Mouse (Mus musculus): ENCODE data around the gene Mfn1.
A peak's percentile ranks its signal among the peaks of the same experiment; 100 is the strongest.

Mfn1 gene

GRCm38 (mm10) chr3:32614786-32615185 is 85.5 kb downstream of the Mfn1 start:
- no peak for DNase-seq

DNA sequence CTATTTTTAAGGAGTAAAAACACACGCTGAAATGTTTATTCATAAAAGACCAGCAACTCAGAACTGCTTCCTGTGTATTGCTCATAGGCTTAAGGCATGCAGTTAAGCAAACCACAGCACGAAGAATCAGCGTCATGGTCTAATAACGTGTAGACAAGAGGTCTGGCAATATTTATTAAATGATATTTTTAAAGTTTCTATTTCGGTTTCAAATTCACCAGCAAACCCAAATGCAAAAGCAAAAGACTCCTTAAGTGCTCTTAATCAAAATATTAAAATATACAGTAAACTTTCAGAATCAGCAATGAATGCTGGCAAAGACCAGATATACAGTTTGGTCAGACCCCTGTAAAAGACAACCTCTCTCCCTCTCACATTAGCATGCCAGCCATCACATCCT is 86.1 kb downstream of the Mfn1 start:
- DNase-seq, result no peak

- DNase-seq, result no peak
Measured at GRCm38 (mm10) chr3:32616006-32616330, 86.7 kb downstream of the Mfn1 start.

DNA sequence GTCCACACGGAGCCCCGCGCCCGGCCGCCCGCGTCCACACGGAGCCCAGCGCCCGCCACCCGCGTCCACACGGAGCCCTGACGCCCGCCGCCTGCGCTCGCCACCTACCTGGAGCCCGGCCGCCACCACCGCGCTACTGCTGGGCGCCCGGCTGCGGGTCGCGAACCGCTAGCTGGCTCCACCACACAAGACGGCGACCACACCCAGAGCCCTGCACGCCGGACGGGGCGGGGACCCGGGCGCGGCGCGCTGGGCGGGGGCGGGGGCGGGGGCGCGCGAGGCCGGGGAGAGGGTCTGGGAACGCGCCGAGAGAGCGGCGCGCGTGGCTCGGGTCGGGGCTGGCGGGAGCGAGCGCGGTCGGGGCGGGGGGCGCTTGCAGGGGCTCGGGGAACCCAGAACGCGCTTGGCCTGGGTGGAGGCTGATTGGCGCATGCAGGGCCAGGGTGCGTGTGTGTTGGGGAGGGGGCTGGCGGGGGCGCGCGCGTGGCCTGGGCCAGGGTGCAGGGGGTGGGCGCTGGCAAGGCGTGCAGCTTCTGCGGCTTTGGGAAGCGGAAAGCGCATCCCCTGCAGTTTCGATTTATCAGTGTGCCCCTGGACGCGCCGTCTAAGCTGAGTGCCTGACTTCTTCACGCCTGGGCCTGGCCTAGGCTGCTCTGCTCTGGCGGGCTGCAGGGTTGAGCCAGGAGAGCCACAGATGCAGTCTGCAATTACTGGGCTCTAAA is 87.2 kb downstream of the Mfn1 start, which contains the start of gene Gnb4:
Gnb4 (minus strand) TSS at position 255 of the 722 bp plus-strand sequence.
- peak; percentile 91 for DNase-seq

- peak; percentile 34 for DNase-seq
Measured at GRCm38 (mm10) chr3:32617053-32617642, 87.9 kb downstream of the Mfn1 start.

- no peak for DNase-seq
Measured at GRCm38 (mm10) chr3:32621658-32622057, 92.4 kb downstream of the Mfn1 start.

GRCm38 (mm10) chr3:32622106-32622505 is 92.8 kb downstream of the Mfn1 start:
- DNase-seq, result no peak

- DNase-seq, result no peak
Measured at GRCm38 (mm10) chr3:32628141-32628540, 98.9 kb downstream of the Mfn1 start.
